Mouse (Mus musculus): ENCODE measurements around the gene Serpinb9b. TPM values are rescaled to one million over a fixed set of nuclear protein-coding genes. Genes with fewer than 3 reads are reported as not detected.

Gene Serpinb9b
- polyA plus RNA-seq (2012; rRNA removed) = 0.32 and 0.36 TPM in 2 replicates

DNA sequence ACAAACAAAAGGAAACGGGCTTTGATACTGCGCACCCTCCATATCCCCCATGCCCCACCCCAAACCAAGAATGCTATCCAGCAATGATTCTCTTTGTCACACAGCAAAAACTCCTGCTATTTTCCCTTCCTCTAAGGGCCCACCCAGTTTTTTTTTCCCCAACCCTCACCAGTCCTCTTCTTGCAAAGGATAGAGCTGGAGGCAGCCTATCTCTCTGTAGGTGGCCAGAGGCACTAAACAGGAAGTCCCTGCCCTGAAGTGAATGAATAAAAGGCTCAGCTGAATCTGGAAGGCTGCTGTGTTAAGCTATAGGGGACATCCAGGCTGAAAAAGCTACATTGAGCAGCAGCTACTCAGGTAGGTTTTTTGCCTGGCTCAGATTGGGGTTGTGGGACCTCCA is at the start of gene Serpinb9b:
TSS of gene Serpinb9b (plus strand) at position 173 of the 400 bp plus-strand sequence.
- WGBS = 83% methylated on average over 2 of the region's 2 CpGs
- Histone ChIP-seq H3K36me3 (ENCODE audit: control insufficient read depth, insufficient read depth, low read length) (no peaks in the 10 kb centered on the region), H3K27ac (ENCODE audit: insufficient read depth, low read length) (no peak within 1 kb of the TSS), H3K27me3 (ENCODE audit: control insufficient read depth, insufficient read depth, low read length) (no peaks in the 10 kb centered on the region), H3K4me1 (ENCODE audit: control insufficient read depth, insufficient read depth, insufficient read length) (no peaks in the 10 kb centered on the region), H3K4me3 (ENCODE audit: extremely low read depth, insufficient read depth, insufficient read length) (no peak within 1 kb of the TSS)
- no peak for TF ChIP-seq CTCF (IDR thresholded peaks at IDR 0.05; ENCODE audit: extremely low read depth, insufficient read depth, insufficient read length, insufficient replicate concordance)
- no peak for TF ChIP-seq POLR2A (IDR thresholded peaks at IDR 0.05; ENCODE audit: low read depth, low read length)
- no peak for DNase-seq (ENCODE audit: low read depth in 1 of 2, low spot score in 2 of 2)

DNA sequence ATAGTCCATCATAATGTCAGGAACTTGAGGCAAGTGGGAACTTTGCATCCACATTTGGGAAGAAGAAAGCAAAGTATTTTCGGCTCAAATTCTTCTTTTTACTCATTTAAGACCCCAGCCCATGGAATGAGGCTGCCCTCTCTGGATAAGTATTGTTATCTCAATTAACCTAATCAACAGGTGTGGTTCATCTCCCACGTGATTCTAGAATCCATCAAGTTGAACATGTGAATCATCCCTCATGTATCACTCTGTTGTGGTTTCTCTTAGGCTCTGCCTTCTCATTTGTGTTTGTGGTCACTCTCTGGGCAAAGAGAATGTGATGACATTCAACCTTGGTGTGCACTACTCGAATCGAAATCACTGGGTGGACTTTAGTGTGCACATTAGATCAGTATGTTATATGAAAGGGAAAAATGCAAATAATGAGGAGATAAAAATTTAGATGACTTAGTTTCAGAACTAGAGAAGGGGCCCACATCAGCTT is 44.6 kb upstream of the Serpinb9b start:
- Histone ChIP-seq H3K27ac (ENCODE audit: insufficient read depth, low read length) (no peak overlapping the region), H3K36me3 (ENCODE audit: control insufficient read depth, insufficient read depth, low read length) (peaks cover 3% of the 10 kb centered on the region; the same call in 1 of the 2 replicates), H3K27me3 (ENCODE audit: control insufficient read depth, insufficient read depth, low read length) (no peaks in the 10 kb centered on the region), H3K4me3 (ENCODE audit: extremely low read depth, insufficient read depth, insufficient read length) (no peak overlapping the region), H3K4me1 (ENCODE audit: control insufficient read depth, insufficient read depth, insufficient read length) (no peaks in the 10 kb centered on the region)
- TF ChIP-seq CTCF (IDR thresholded peaks at IDR 0.05; ENCODE audit: extremely low read depth, insufficient read depth, insufficient read length, insufficient replicate concordance) (no peak), POLR2A (IDR thresholded peaks at IDR 0.05; ENCODE audit: low read depth, low read length) (no peak)
- WGBS = 83% methylated on average over 4 of the region's 4 CpGs
- no peak for DNase-seq (ENCODE audit: low read depth in 1 of 2, low spot score in 2 of 2)

DNA sequence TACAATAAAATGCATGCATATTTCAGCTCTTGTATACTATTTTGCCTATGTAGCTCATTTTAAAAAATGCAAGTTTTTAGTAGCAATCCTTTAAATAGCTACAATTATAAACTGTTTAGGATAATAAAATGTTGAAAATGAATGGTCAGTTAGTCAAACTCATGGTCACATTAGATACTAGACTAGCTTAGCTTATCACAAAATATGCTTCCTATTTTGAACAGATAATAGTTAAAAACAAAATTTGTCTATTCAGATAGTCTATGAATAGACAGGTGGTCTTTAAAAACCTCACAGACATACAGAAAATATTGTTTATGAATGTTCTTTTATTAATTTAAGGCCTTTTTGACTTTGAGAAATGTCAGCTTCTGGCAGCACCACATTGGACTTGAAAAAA is 41.0 kb upstream of the Serpinb9b start:
- no peak overlapping the region for H3K27ac ChIP-seq (ENCODE audit: insufficient read depth, low read length)
- DNase-seq (ENCODE audit: low read depth in 1 of 2, low spot score in 2 of 2) = no peak

GRCm38 (mm10) chr13:32993152-32993893 is 33.9 kb upstream of the Serpinb9b start:
- no peak for TF ChIP-seq POLR2A (IDR thresholded peaks at IDR 0.05; ENCODE audit: low read depth, low read length)
- no peak for TF ChIP-seq CTCF (IDR thresholded peaks at IDR 0.05; ENCODE audit: extremely low read depth, insufficient read depth, insufficient read length, insufficient replicate concordance)
- Histone ChIP-seq H3K4me3 (ENCODE audit: extremely low read depth, insufficient read depth, insufficient read length) (no peak overlapping the region), H3K36me3 (ENCODE audit: control insufficient read depth, insufficient read depth, low read length) (no peaks in the 10 kb centered on the region), H3K4me1 (ENCODE audit: control insufficient read depth, insufficient read depth, insufficient read length) (peaks cover 6% of the 10 kb centered on the region; the same call in 1 of the 2 replicates), H3K27me3 (ENCODE audit: control insufficient read depth, insufficient read depth, low read length) (no peaks in the 10 kb centered on the region), H3K27ac (ENCODE audit: insufficient read depth, low read length) (peak overlapping the region; percentile 65)
- DNase-seq (ENCODE audit: low read depth in 1 of 2, low spot score in 2 of 2) = peak in 1 of 2 experiments; percentile 19
- 38% methylated on average over 10 of the region's 10 CpGs for WGBS

More for the DNA sequence above, 41.0 kb upstream of the Serpinb9b start:
- Histone ChIP-seq H3K4me1 (ENCODE audit: control insufficient read depth, insufficient read depth, insufficient read length) (no peaks in the 10 kb centered on the region), H3K4me3 (ENCODE audit: extremely low read depth, insufficient read depth, insufficient read length) (no peak overlapping the region), H3K36me3 (ENCODE audit: control insufficient read depth, insufficient read depth, low read length) (no peaks in the 10 kb centered on the region), H3K27me3 (ENCODE audit: control insufficient read depth, insufficient read depth, low read length) (no peaks in the 10 kb centered on the region)
- no peak for TF ChIP-seq CTCF (IDR thresholded peaks at IDR 0.05; ENCODE audit: extremely low read depth, insufficient read depth, insufficient read length, insufficient replicate concordance)

DNA sequence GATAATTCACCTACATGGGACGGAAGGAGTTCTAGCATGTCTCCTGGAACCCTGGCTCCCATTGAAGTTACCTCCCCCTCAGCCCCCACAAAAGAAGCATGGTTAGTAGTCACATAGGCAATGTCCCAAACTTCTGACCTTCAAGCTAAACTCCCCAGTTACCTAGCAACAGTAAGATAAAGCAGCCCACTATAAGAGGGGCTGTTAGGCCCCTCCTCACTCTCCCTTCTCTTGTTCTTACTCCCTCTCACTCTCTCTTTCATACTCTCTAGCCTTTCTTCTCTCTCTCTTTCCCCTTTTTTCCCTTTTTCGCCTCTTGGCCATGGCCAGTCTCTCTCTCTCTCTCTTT is 33.3 kb upstream of the Serpinb9b start:
- H3K4me3 ChIP-seq (ENCODE audit: extremely low read depth, insufficient read depth, insufficient read length) = no peak overlapping the region
- no peak for DNase-seq (ENCODE audit: low read depth in 1 of 2, low spot score in 2 of 2)
- TF ChIP-seq POLR2A (IDR thresholded peaks at IDR 0.05; ENCODE audit: low read depth, low read length) (no peak), CTCF (IDR thresholded peaks at IDR 0.05; ENCODE audit: extremely low read depth, insufficient read depth, insufficient read length, insufficient replicate concordance) (no peak)

DNA sequence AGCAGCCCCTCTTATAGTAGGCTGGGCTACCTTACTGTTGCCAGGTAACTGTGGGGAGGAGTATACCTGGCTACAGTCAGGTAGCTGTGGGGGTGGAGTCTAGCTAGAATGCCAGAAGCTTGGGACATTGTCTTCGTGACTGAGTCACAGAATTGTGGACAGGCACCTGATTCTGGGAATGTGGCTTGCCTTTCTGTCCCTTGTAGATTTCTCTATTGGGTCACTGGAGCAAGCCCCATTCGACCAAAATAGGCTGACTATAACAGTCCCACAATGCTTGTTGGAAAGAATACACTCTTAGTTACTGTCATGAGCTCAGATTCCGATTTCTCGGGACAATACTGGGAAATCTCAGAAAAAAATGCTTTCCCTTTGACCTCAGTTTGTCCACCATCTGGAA is 32.2 kb upstream of the Serpinb9b start:
- DNase-seq (ENCODE audit: low read depth in 1 of 2, low spot score in 2 of 2) = no peak
- Histone ChIP-seq H3K4me1 (ENCODE audit: control insufficient read depth, insufficient read depth, insufficient read length) (peaks cover 6% of the 10 kb centered on the region; the same call in 1 of the 2 replicates), H3K36me3 (ENCODE audit: control insufficient read depth, insufficient read depth, low read length) (no peaks in the 10 kb centered on the region), H3K4me3 (ENCODE audit: extremely low read depth, insufficient read depth, insufficient read length) (no peak overlapping the region), H3K27ac (ENCODE audit: insufficient read depth, low read length) (no peak overlapping the region; the same call in 1 of the 2 replicates), H3K27me3 (ENCODE audit: control insufficient read depth, insufficient read depth, low read length) (no peaks in the 10 kb centered on the region)
- TF ChIP-seq CTCF (IDR thresholded peaks at IDR 0.05; ENCODE audit: extremely low read depth, insufficient read depth, insufficient read length, insufficient replicate concordance) = no peak
- TF ChIP-seq POLR2A (IDR thresholded peaks at IDR 0.05; ENCODE audit: low read depth, low read length) = no peak
- WGBS = 91% methylated on average over 4 of the region's 4 CpGs

More for the DNA sequence above, 33.3 kb upstream of the Serpinb9b start:
- Histone ChIP-seq H3K27me3 (ENCODE audit: control insufficient read depth, insufficient read depth, low read length) (no peaks in the 10 kb centered on the region), H3K4me1 (ENCODE audit: control insufficient read depth, insufficient read depth, insufficient read length) (peaks cover 6% of the 10 kb centered on the region; the same call in 1 of the 2 replicates), H3K36me3 (ENCODE audit: control insufficient read depth, insufficient read depth, low read length) (no peaks in the 10 kb centered on the region), H3K27ac (ENCODE audit: insufficient read depth, low read length) (peak overlapping the region; percentile 65)
- WGBS = 84% methylated on average over 2 of the region's 2 CpGs

- peaks cover 5% of the 10 kb centered on the region; the same call in 1 of the 2 replicates for H3K4me1 ChIP-seq (ENCODE audit: control insufficient read depth, insufficient read depth, insufficient read length)
- peak in 1 of 2 experiments; percentile 18 for DNase-seq (ENCODE audit: low read depth in 1 of 2, low spot score in 2 of 2)
- H3K4me3 ChIP-seq (ENCODE audit: extremely low read depth, insufficient read depth, insufficient read length) = no peak overlapping the region
- WGBS = 69% methylated on average over 5 of the region's 5 CpGs
- H3K27ac ChIP-seq (ENCODE audit: insufficient read depth, low read length) = no peak overlapping the region
- TF ChIP-seq CTCF (IDR thresholded peaks at IDR 0.05; ENCODE audit: extremely low read depth, insufficient read depth, insufficient read length, insufficient replicate concordance) = no peak
- TF ChIP-seq POLR2A (IDR thresholded peaks at IDR 0.05; ENCODE audit: low read depth, low read length) = no peak
- H3K36me3 ChIP-seq (ENCODE audit: control insufficient read depth, insufficient read depth, low read length) = no peaks in the 10 kb centered on the region
- H3K27me3 ChIP-seq (ENCODE audit: control insufficient read depth, insufficient read depth, low read length) = no peaks in the 10 kb centered on the region
These were observed 25.9 kb upstream of the Serpinb9b start for GRCm38 (mm10) chr13:33001341-33001740.
